Mouse (Mus musculus): ENCODE results near the gene Lmf2.

Gene Lmf2

GRCm38 (mm10) chr15:89372068-89372467 lies 16.6 kb upstream of the Lmf2 start:
- no peak for DNase-seq (ENCODE audit: low spot score)

- no peak for DNase-seq (ENCODE audit: low spot score)
Observed at GRCm38 (mm10) chr15:89365141-89365551, 9.7 kb upstream of the Lmf2 start.

GRCm38 (mm10) chr15:89363051-89363450 lies 7.6 kb upstream of the Lmf2 start:
- DNase-seq (ENCODE audit: low spot score): no peak

GRCm38 (mm10) chr15:89358784-89359183 lies 3.3 kb upstream of the Lmf2 start:
- DNase-seq (ENCODE audit: low spot score): no peak

GRCm38 (mm10) chr15:89356372-89356771 lies 913 bp upstream of the Lmf2 start:
- peak; percentile 95 for DNase-seq (ENCODE audit: low spot score)

GRCm38 (mm10) chr15:89354455-89354854 lies 1.0 kb downstream of the Lmf2 start:
- no peak for DNase-seq (ENCODE audit: low spot score)

GRCm38 (mm10) chr15:89353837-89354236 lies 1.6 kb downstream of the Lmf2 start:
- DNase-seq (ENCODE audit: low spot score): no peak

- DNase-seq (ENCODE audit: low spot score): no peak
Observed at GRCm38 (mm10) chr15:89352795-89353194, 2.7 kb downstream of the Lmf2 start.

- DNase-seq (ENCODE audit: low spot score): no peak
Observed at GRCm38 (mm10) chr15:89352054-89352453, 3.4 kb downstream of the Lmf2 start.

- DNase-seq (ENCODE audit: low spot score): no peak
Observed at GRCm38 (mm10) chr15:89351302-89351701, 4.2 kb downstream of the Lmf2 start.

- no peak for DNase-seq (ENCODE audit: low spot score)
Observed at GRCm38 (mm10) chr15:89350447-89350846, 5.0 kb downstream of the Lmf2 start.

- DNase-seq (ENCODE audit: low spot score): no peak
Observed at GRCm38 (mm10) chr15:89343325-89343724, 12.1 kb downstream of the Lmf2 start.

- DNase-seq (ENCODE audit: low spot score): no peak
Observed at GRCm38 (mm10) chr15:89341678-89342077, 13.8 kb downstream of the Lmf2 start.

GRCm38 (mm10) chr15:89340136-89340535 lies 15.3 kb downstream of the Lmf2 start:
- DNase-seq (ENCODE audit: low spot score): no peak

GRCm38 (mm10) chr15:89339696-89340095 lies 15.8 kb downstream of the Lmf2 start:
- DNase-seq (ENCODE audit: low spot score): no peak

GRCm38 (mm10) chr15:89336422-89336821 lies 19.0 kb downstream of the Lmf2 start:
- no peak for DNase-seq (ENCODE audit: low spot score)

- no peak for DNase-seq (ENCODE audit: low spot score)
Observed at GRCm38 (mm10) chr15:89334774-89335537, 20.5 kb downstream of the Lmf2 start.

- no peak for DNase-seq (ENCODE audit: low spot score)
Observed at GRCm38 (mm10) chr15:89334271-89334670, 21.2 kb downstream of the Lmf2 start, which contains the start of gene Miox. TSS of gene Miox (plus strand) at chr15:89334398.

- DNase-seq (ENCODE audit: low spot score): no peak
Observed at GRCm38 (mm10) chr15:89326441-89326840, 29.0 kb downstream of the Lmf2 start.

- no peak for DNase-seq (ENCODE audit: low spot score)
Observed at GRCm38 (mm10) chr15:89323656-89324055, 31.8 kb downstream of the Lmf2 start.

GRCm38 (mm10) chr15:89322670-89323522 lies 32.6 kb downstream of the Lmf2 start, which contains the start of gene Adm2:
TSS of gene Adm2 (plus strand) at chr15:89322720.
- no peak for DNase-seq (ENCODE audit: low spot score)

- no peak for DNase-seq (ENCODE audit: low spot score)
Observed at GRCm38 (mm10) chr15:89321264-89321663, 34.2 kb downstream of the Lmf2 start.

- no peak for DNase-seq (ENCODE audit: low spot score)
Observed at GRCm38 (mm10) chr15:89316146-89316545, 39.3 kb downstream of the Lmf2 start.

Measured in yolk sac, embryonic 10.5 days (tissue).